Mouse (Mus musculus) ES-E14 (cell line): ENCODE data around the gene Nalcn.

ENCODE experiments used
- HCFC1 ChIP-seq: IDR thresholded peaks from 2 replicates; pipeline ENCODE4 v1.6.1; 2012; ENCODE audit warnings: low read length, inconsistent platforms, borderline replicate concordance; ENCODE audit not compliant: insufficient read depth
- MAFK ChIP-seq: IDR thresholded peaks from 2 replicates; pipeline ENCODE4 v1.6.1; 2014; ENCODE audit warnings: mild to moderate bottlenecking, low read depth, low read length, inconsistent platforms; ENCODE audit not compliant: insufficient read depth
- ZC3H11A ChIP-seq: IDR thresholded peaks from 2 replicates; pipeline ENCODE4 v1.6.1; 2012; ENCODE audit warnings: low read depth, mild to moderate bottlenecking, inconsistent platforms, low read length, borderline replicate concordance
- ZNF384 ChIP-seq: IDR thresholded peaks from 2 replicates; pipeline ENCODE4 v1.6.1; 2012; ENCODE audit warnings: low read depth, low read length, inconsistent platforms

GRCm38 (mm10) chr14:123622969-123623368 lies 4.0 kb downstream of the Nalcn start:
- TF ChIP-seq ZC3H11A: no peak
- no peak for TF ChIP-seq HCFC1
- TF ChIP-seq MAFK: no peak
- TF ChIP-seq ZNF384: no peak
